Mouse (Mus musculus) adrenal gland, postnatal 10 days (tissue): Measurements from ENCODE around the gene Gm4513. TPM values are rescaled to one million over a fixed set of nuclear protein-coding genes. Genes with fewer than 3 reads are reported as not detected.
"Not testable (repeated sequence)": the region's sequence is repeated elsewhere in the genome, so short reads cannot be mapped to it uniquely, and the experiment has no call there.

Source experiments
- DNase-seq: peaks from one replicate; pipeline ENCODE4 v3.0.0; 2021; ENCODE audit warnings: mixed read lengths
- long read RNA-seq, 2 experiments: library from polyadenylated mRNA; stranded (forward); transcript quantifications; one replicate each; pipeline ENCODE4 v2.0.0; 2021
- total RNA-seq, 2 experiments: library from RNA; stranded (reverse); gene quantifications; 2 replicates each; pipeline ENCODE4 v1.2.3; 2021

The Gm4513 gene
- total RNA-seq: not detected
- long read RNA-seq, experiment 1: 0 reads
- long read RNA-seq, experiment 2: 0 reads

DNA sequence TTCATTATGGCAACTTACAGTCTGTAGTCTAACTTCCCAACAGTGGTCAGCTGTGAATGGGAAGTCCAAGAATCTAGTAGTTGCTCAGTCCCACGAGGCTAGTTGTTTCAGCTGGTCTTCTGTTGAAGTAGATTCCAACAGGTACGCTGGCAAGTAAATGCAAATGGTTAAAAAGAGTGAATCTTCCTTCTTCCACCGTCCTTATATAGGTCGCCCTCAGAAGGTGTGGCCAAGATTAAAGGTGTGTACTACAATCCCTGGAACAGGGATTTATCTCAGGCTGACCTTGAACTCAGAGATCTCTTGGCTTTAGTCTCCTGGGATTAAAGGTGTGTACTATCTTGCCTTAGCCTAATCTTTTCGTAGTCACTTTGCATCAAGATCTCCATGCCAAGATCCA, at the start of gene Gm4513:
Gene Gm4513, minus strand, starts transcription at position 101 of the 400 bp plus-strand sequence.
- DNase-seq: not testable (repeated sequence)

DNA sequence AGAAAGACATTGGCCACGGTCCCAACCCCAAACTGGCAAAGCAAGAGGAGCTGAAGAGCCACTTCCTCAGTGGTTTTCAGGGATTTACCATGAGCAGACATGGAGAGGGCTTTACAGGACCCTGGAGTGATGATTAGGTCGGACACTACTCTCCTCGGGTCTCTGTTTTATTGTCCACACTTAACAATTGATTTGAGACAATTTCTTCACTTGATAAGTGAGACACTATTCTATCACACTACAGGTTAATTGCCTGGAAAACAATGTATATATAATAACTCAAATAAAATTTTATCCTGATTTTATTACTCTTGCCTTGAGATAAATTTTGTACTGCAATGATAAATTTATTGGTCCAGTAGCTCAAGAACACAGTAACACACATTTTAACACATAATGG, 22.7 kb downstream of the Gm4513 start, which contains the start of gene Gm4141:
Gene Gm4141, minus strand, starts transcription at position 101 of the 400 bp plus-strand sequence.
- not testable (repeated sequence) for DNase-seq

DNA sequence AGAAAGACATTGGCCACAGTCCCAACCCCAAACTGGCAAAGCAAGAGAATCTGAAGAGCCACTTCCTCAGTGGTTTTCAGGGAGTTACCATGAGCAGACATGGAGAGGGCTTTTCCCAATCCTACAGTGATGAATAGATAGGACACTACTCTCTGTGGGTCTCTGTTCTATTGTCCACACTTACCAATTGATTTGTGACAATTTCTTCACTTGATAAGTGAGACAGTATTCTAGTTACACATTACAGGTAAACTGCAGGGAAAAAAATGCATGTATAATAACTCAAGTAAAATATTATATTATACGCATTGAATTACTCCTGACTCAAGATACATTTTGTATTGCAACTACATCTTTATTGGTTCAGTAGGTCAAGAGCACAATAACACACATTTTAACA, 53.2 kb downstream of the Gm4513 start, which contains the start of gene Gm5726:
Gene Gm5726, minus strand, starts transcription at position 101 of the 400 bp plus-strand sequence.
- not testable (repeated sequence) for DNase-seq

Other genes with a start within 250 kb of the Gm4513 start
- not detected for gene Gm5728, start 223.6 kb downstream of the Gm4513 start, total RNA-seq
- gene Vmn1r100, start 181.1 kb downstream of the Gm4513 start, total RNA-seq: not detected
- not detected for gene Vmn1r101, start 156.4 kb downstream of the Gm4513 start, total RNA-seq
- not detected for gene Gm10670, start 124.1 kb downstream of the Gm4513 start, total RNA-seq
- not detected for gene Vmn1r103, start 88.5 kb downstream of the Gm4513 start, total RNA-seq
- not detected for gene Vmn1r104, start 65.2 kb downstream of the Gm4513 start, total RNA-seq
- not detected for gene Gm5726, start 53.3 kb downstream of the Gm4513 start, total RNA-seq
- gene Gm4141, start 22.8 kb downstream of the Gm4513 start, total RNA-seq: not detected
- not detected for gene Vmn1r107, start 69.9 kb upstream of the Gm4513 start, total RNA-seq
- gene Vmn1r111, start 104.2 kb upstream of the Gm4513 start, total RNA-seq: not detected
- gene Gm10668, start 131.6 kb upstream of the Gm4513 start, total RNA-seq: not detected
- gene Vmn1r112, start 172.2 kb upstream of the Gm4513 start, total RNA-seq: not detected
- not detected for gene Vmn1r113, start 188.3 kb upstream of the Gm4513 start, total RNA-seq
- gene Vmn1r114, start 213.2 kb upstream of the Gm4513 start, total RNA-seq: not detected
- gene Vmn1r115, start 246.0 kb upstream of the Gm4513 start, total RNA-seq: not detected